Mouse (Mus musculus) erythroid progenitor cell, adult 5-6 weeks (primary cell): ENCODE data around the gene 1110065P20Rik. TPM values are rescaled to one million over a fixed set of nuclear protein-coding genes. Genes with fewer than 3 reads are reported as not detected.

Source experiments
- ATAC-seq: replicated peaks from 2 replicates; pipeline ENCODE4 v1.8.0; 2016; ENCODE audit warnings: moderate number of reproducible peaks, mild to moderate bottlenecking, moderate TSS enrichment, inconsistent platforms; ENCODE audit not compliant: poor library complexity, low FRiP score, severe bottlenecking
- total RNA-seq, 2 experiments: library from RNA; stranded (forward) in 1 of 2; stranded (reverse) in 1 of 2; fragments of 150-400 nt in 1 of 2; fragments of 186-747, 209-891 nt in 1 of 2; gene quantifications; 2 replicates each; pipeline versions ENCODE4 v1.2.3 to v1.2.4; 2015 to 2017; ENCODE audit warnings: low replicate concordance in 2 of 2

Gene 1110065P20Rik
- total RNA-seq (2015; ENCODE audit: low replicate concordance) (2.9 and 4.2 TPM in 2 replicates), total RNA-seq (2017; ENCODE audit: low replicate concordance) (1.2 TPM in 1 of 2 replicates, not detected in the other)

DNA sequence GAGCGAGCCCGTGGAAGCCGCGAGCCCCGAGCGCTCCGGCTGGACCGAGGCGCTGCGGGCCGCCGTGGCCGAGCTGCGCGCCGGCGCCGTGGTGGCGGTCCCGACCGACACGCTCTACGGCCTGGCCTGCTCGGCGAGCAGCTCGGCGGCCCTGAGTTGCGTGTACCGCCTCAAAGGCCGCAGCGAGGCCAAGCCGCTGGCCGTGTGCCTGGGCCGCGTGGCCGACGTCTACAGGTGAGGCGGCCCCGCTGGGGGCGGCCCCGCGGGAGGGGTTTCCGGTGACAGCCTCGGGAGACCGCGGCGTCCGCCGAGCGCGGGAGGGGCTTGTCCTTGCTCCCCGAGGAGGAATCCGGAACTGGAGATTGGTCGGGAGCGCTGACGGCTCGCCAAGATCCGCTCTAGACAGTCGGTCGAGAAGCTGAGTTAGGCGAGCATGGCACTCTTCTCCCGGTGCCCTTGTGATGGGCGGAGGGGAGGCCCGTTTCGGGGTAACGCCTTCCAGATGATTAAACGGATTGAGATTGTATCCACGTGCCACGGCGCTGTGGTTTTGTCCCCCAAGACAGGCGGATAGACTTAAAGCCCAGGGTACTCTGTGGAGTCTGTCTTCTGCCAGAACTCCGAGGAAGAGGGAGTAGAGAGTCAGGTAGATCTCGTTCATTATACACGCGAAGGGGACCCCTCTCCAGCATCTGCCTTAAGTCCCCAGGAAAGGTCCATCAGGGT, at the start of gene 1110065P20Rik:
Gene 1110065P20Rik, minus strand, starts transcription at position 264 of the 726 bp plus-strand sequence.
- ATAC-seq = 0 out of 2 replicates have a peak, but pooled peaks have one; percentile 11

DNA sequence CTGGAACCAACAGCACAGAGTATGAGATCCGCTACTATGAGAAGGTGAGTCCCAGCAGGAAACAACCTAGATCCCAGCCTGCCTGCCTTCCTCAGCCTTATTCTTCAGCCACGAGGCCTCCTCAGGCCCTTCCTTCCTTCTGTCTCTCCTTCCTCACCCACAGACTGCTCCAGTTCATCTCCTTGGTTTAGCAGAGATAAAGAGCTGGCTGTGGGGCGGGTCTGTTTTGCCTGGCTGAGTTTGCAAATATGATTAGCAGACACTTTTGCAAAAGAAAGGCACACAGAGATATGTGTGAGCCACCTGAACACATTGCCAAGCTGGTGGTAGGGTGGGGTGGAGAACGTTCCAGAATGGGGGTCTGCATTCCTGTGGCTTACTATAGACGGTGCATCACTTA, 48.9 kb upstream of the 1110065P20Rik start:
- ATAC-seq = no peak

DNA sequence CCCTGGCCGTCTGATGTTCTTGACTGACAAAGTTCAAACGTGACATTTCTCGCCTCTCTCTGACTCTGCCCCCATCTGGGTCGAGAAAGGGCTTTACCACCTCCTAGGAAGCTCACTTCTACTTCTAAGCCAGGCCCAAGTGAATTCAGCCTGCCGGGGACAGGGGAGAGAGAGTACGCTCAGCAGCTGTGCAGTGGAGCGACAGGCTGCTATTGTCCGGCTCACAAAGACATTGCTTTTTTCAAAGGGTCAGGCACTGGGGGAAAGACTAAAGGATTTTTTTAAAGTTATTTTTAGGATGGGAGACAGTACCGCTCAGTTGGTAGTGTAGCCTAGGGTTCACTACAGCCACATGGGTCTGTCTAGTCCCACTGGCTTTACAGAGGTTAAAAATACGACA, 47.4 kb upstream of the 1110065P20Rik start:
- no peak for ATAC-seq

DNA sequence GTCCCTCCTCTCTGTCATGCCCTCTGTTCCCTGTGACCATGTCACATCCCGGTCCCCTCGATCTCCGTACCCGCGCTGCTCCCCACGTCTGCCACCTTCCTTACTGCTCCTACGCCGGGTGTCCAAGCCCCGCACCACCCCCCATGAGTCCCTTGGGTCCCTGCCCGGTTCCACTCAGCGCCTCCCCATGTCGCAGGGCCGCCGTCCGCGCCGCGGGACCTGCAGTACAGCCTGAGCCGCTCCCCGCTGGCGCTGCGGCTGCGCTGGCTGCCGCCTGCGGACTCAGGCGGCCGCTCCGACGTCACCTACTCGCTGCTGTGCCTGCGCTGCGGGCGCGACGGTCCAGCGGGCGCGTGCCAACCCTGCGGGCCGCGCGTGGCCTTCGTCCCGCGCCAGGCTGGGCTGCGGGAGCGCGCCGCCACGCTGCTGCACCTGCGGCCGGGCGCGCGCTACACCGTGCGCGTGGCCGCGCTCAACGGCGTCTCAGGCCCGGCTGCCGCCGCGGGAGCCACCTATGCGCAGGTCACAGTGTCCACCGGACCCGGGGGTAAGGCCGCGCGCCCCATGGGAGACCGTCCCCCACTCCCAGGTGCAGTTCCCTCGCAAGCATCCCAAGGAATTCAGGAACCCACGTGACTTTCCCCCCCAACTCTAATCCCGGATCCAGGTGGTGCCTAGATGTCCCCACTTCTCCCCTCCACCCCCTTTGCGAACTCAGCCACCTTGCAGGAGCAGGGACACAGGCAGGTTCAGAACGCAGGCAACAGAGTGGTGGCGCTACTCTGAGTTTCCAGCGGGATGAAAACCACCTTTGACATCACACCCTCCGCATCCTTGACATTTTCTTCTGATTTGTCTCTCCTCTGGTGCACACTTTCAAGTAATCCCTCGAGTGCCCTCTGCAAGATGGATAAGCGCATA, 43.8 kb upstream of the 1110065P20Rik start:
- ATAC-seq = 0 out of 2 replicates have a peak, but pooled peaks have one; percentile 14

GRCm38 (mm10) chr4:124893769-124894168, 42.8 kb upstream of the 1110065P20Rik start:
- no peak for ATAC-seq

DNA sequence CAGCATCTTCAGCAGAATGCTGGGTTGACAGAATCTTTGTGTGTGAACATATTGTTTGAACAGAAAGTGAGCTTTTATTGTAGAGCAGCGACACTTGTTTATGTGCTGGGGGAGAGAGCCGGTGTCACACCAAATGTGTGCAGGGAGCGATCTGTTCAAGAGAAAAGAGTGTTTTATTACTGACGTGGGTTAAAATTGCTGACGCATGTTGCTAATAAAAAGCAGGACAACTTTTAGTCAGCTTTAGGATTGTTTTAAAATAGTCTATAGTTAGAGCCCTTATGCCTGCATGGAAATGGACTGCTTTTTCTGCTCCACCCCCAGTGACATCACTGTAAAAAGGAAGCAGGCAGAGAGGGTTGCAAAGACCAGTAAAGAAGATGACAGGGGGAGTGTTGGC, 39.8 kb upstream of the 1110065P20Rik start:
- no peak for ATAC-seq

- no peak for ATAC-seq
These were observed 38.9 kb upstream of the 1110065P20Rik start for GRCm38 (mm10) chr4:124889935-124890334.

DNA sequence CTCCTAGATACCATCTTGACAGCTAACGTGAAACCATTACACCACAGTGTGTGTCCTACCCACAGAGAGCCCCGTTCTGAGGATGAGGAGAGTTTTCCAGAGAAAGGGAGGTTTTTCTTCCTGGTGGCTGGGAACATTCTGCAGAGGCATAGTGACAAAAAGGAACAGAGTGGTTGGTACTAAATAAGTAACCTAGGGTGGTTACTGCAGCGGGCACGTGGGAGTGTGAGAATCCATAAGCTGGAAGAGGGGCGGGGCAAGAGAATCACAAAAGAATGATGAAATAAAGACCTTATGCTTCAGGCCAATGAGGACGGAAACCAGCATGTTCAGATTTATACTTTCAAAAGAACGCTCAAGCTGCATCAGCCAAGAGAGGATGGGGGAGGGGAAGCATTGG, 37.7 kb upstream of the 1110065P20Rik start:
- no peak for ATAC-seq

DNA sequence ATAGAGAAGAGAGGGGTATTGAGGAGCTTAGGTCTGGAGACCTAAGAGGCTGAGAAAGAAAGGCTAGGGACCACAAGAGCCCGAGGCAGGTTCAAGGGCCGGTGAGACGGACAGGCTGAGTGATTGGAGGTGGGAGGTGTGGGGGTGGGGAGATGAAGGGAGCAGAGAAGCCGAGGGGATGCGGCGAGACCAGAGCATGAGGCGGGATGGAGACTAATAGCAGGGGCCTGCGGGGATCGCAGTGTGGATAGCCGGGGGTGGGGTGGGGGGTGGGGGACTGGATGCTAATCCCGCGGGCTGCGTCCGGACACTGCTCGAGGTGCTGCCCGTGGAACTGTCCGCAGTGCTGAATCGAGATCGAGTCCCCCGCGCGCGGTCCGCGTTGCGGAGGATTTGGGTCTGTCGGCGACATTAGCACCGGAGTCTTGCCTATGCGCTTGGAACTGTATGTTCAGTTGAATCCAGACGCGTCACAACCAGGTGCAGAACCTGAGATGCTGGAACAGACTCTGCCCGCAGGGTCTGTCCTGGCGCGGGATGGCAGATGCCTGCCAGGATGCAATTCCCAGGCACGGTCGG, 31.2 kb upstream of the 1110065P20Rik start:
- no peak for ATAC-seq

- no peak for ATAC-seq
These were observed 30.4 kb upstream of the 1110065P20Rik start for GRCm38 (mm10) chr4:124881341-124881908.

DNA sequence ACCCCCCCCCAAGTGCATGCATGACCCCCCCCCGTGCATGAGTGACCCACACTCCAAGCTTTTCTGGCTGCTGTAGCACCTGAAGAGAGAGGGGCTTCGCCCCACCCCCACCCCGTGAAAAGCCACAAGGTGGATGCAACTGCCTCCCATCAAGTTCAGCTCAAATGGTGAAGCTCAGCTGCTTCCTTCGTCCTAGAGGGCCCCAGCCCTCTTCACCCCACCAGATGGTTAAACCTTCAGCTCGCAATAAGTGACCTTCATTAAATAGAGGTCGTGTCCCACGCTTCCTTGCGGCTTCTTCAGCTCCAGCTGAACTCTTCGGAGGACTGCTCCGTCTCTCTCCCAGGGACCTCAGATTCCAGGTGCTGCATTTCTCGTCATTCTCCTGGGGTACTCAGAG, 29.6 kb upstream of the 1110065P20Rik start, which contains the start of gene Epha10:
Gene Epha10, plus strand, starts transcription at position 301 of the 400 bp plus-strand sequence.
- no peak for ATAC-seq

GRCm38 (mm10) chr4:124872719-124873118, 21.7 kb upstream of the 1110065P20Rik start:
- ATAC-seq = no peak

DNA sequence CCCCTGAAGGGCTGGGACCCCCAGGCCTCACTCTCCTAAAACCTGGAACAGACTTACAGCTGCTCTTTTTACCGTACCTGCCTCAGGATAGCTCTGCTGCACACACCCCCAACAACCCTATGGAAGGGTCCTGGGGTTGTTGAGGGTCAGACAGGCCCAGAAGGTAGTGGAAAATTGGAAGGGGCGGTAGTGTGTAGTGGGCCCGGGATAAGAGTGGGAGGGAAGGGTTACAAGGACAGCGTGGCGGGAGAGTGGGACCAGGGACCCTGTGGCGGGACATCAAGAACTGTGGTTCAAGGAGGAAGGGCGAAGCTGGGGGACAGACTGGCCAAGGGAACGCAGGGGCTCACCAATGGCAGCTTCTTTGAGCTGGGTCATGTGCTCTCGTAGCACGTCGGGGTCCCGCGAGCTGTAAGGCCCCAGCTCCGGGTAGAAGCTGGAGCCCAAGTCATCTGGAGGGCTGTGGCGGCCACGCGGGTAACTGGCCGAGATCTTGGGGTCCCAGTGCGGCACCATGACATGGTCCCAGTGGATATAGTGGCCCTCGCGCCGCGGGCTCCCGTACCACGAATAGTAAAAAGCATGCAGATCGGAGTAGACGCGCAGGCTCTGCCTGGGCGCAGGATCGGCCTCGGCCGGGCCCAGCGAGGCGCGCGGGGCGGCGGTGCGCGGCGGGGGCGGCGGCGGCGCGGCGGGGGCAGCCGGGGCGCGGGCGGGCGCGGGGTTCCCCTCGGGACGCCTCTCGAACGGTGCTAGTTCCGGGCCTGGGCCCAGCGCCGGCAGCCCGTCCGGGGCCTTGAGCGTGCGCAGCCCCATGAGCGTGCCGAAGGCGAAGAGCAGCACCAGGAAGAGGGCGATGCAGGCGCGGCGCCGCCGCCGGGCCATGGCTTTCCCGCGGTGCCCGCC, 10.5 kb upstream of the 1110065P20Rik start, which contains the start of gene Maneal:
Gene Maneal, minus strand, starts transcription at position 889 of the 906 bp plus-strand sequence.
- peak; percentile 59 for ATAC-seq

- no peak for ATAC-seq
These were observed 9.4 kb upstream of the 1110065P20Rik start for GRCm38 (mm10) chr4:124860446-124860845.

- ATAC-seq = no peak
These were observed 7.4 kb upstream of the 1110065P20Rik start for GRCm38 (mm10) chr4:124858370-124858769.

- no peak for ATAC-seq
These were observed 5.3 kb upstream of the 1110065P20Rik start for GRCm38 (mm10) chr4:124856294-124856693.

DNA sequence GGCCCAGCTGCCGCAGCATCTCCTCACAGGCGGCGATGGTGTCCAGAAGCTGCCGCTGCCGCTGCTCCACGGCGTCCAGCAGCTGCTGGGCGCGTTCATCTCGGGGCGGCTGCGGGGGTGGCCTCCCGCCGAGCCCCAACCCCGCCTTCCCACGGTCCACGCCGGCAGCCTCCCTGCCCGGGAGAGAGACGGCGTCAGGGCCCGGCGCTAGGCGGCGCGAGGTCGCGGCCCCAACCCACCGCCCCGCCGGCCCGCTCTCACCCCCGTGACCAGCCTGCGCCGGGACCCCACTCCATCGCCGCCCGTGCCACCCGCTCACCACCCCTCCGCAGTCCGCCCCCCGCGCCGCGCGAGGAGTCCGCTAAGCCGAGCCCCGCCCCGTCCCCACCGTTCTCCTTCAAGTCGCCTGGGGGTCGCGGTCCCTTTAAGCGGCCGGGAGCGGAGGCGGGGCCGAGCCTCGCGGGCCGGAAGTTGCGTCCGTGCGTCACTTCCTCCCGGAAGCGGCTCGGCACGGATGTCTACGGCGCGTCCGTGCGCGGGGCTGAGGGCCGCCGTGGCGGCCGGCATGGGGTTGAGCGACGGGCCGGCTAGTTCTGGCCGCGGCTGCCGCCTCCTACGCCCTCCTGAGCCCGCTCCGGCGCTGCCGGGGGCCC, 609 bp downstream of the 1110065P20Rik start, which contains the start of gene Yrdc:
Gene Yrdc, plus strand, starts transcription at position 419 of the 653 bp plus-strand sequence.
- ATAC-seq = peak; percentile 89
